8 mouse cellular contexts compared by ENCODE assay signal in genomic region chr8:95141026-95141425, GRCm38 (mm10).
A peak's percentile ranks its signal among the peaks of the same experiment; 100 is the strongest.
DNase-seq lines count a peak whose midpoint lies in the region; ATAC-seq and TF ChIP-seq lines count a peak whose summit lies in the region.

No protein-coding gene starts in this region.

- no peaks in the 10 kb centered on the region for H3K9me3 ChIP-seq in forebrain, embryonic 12.5 days
- H3K9me3 ChIP-seq in forebrain, embryonic 15.5 days: no peaks in the 10 kb centered on the region
- H3K9me3 ChIP-seq in E14TG2a.4 (ENCODE audit: low read length): no peaks in the 10 kb centered on the region
- H3K9me3 ChIP-seq in hindbrain, embryonic 13.5 days: no peaks in the 10 kb centered on the region
- no peaks in the 10 kb centered on the region for H3K9me3 ChIP-seq in lung, postnatal 0 days (ENCODE audit: low read length)

- no peak overlapping the region for H3K27ac ChIP-seq in forebrain, embryonic 12.5 days
- no peak overlapping the region for H3K27ac ChIP-seq in forebrain, embryonic 15.5 days (replicated peaks)
- no peak overlapping the region for H3K27ac ChIP-seq in hindbrain, embryonic 13.5 days
- no peak overlapping the region for H3K27ac ChIP-seq in lung, postnatal 0 days (ENCODE audit: low read length)
- no peak overlapping the region for H3K27ac ChIP-seq in cerebellum, adult 2 months (ENCODE audit: insufficient read depth, low read length)

- H3K4me1 ChIP-seq in forebrain, embryonic 12.5 days: peaks cover 46% of the 10 kb centered on the region
- peaks cover 45% of the 10 kb centered on the region for H3K4me1 ChIP-seq in forebrain, embryonic 15.5 days
- H3K4me1 ChIP-seq in E14TG2a.4 (replicated peaks; ENCODE audit: low read depth, low read length): peaks cover 92% of the 10 kb centered on the region
- H3K4me1 ChIP-seq in hindbrain, embryonic 13.5 days (replicated peaks): peaks cover 63% of the 10 kb centered on the region
- H3K4me1 ChIP-seq in lung, postnatal 0 days (ENCODE audit: insufficient read depth, low read depth, low read length): peaks cover 35% of the 10 kb centered on the region
- H3K4me1 ChIP-seq in cerebellum, adult 2 months (ENCODE audit: control insufficient read depth, insufficient read depth, low read length): peaks cover 9% of the 10 kb centered on the region

- no peak overlapping the region for H3K4me3 ChIP-seq in forebrain, embryonic 12.5 days (replicated peaks)
- no peak overlapping the region for H3K4me3 ChIP-seq in forebrain, embryonic 15.5 days
- peak overlapping the region; percentile 86 for H3K4me3 ChIP-seq in E14TG2a.4 (replicated peaks; ENCODE audit: low read length)
- 0 out of 2 replicates have a peak overlapping the region, but pooled peaks have one; percentile 75 for H3K4me3 ChIP-seq in hindbrain, embryonic 13.5 days
- H3K4me3 ChIP-seq in lung, postnatal 0 days (ENCODE audit: low read depth, low read length): no peak overlapping the region
- no peak overlapping the region for H3K4me3 ChIP-seq in cerebellum, adult 2 months (replicated peaks; ENCODE audit: insufficient read depth, low read depth, low read length)

- no peak overlapping the region for H3K9ac ChIP-seq in forebrain, embryonic 12.5 days
- H3K9ac ChIP-seq in forebrain, embryonic 15.5 days (replicated peaks): no peak overlapping the region
- peak overlapping the region; percentile 94 for H3K9ac ChIP-seq in hindbrain, embryonic 13.5 days
- H3K9ac ChIP-seq in lung, postnatal 0 days (replicated peaks; ENCODE audit: low read depth): no peak overlapping the region

- ATAC-seq in forebrain, embryonic 12.5 days (ENCODE audit: low FRiP score): no peak
- no peak for ATAC-seq in forebrain, embryonic 15.5 days (replicated peaks)
- ATAC-seq in hindbrain, embryonic 13.5 days (ENCODE audit: low FRiP score): no peak
- ATAC-seq in lung, postnatal 0 days: no peak

- H3K4me2 ChIP-seq in forebrain, embryonic 12.5 days: peak overlapping the region; percentile 99; the same call in 1 of the 2 replicates
- no peak overlapping the region for H3K4me2 ChIP-seq in forebrain, embryonic 15.5 days (replicated peaks)
- peak overlapping the region; percentile 95 for H3K4me2 ChIP-seq in hindbrain, embryonic 13.5 days
- H3K4me2 ChIP-seq in lung, postnatal 0 days (replicated peaks; ENCODE audit: low read depth, low read length): peak overlapping the region; percentile 99

- no peaks in the 10 kb centered on the region for H3K36me3 ChIP-seq in forebrain, embryonic 12.5 days (replicated peaks)
- H3K36me3 ChIP-seq in forebrain, embryonic 15.5 days: no peaks in the 10 kb centered on the region
- 0 out of 2 replicates have a peak, but pooled peaks cover 3% of the 10 kb centered on the region for H3K36me3 ChIP-seq in E14TG2a.4 (ENCODE audit: insufficient read depth, low read length)
- no peaks in the 10 kb centered on the region for H3K36me3 ChIP-seq in hindbrain, embryonic 13.5 days
- 0 out of 2 replicates have a peak, but pooled peaks cover 3% of the 10 kb centered on the region for H3K36me3 ChIP-seq in lung, postnatal 0 days (ENCODE audit: insufficient read depth, low read length)

- no peak for TF ChIP-seq EP300 in lung, postnatal 0 days (IDR thresholded peaks at IDR 0.05)

- no peak for TF ChIP-seq CTCF in E14TG2a.4 (conservative IDR thresholded peaks at IDR 0.05; ENCODE audit: low read length)
- no peak for TF ChIP-seq CTCF in lung, postnatal 0 days (IDR thresholded peaks at IDR 0.05)
- no peak for TF ChIP-seq CTCF in cerebellum, adult 2 months (IDR thresholded peaks at IDR 0.05; ENCODE audit: borderline replicate concordance, insufficient read depth, low read depth, low read length)

- WGBS in forebrain, embryonic 12.5 days: 77% methylated on average over 1 of the region's 1 CpGs
- 95% methylated on average over 1 of the region's 1 CpGs for WGBS in forebrain, embryonic 15.5 days
- WGBS in hindbrain, embryonic 13.5 days: 70% methylated on average over 1 of the region's 1 CpGs
- 62% methylated on average over 1 of the region's 1 CpGs for WGBS in lung, postnatal 0 days
- 100% methylated on average over 1 of the region's 1 CpGs for WGBS in cerebellum, adult 2 months

- peak; percentile 21 for DNase-seq in lung, postnatal 0 days (ENCODE audit: low spot score)
- DNase-seq in cerebellum, adult 2 months: no peak
- DNase-seq in urinary bladder, adult 18-20 months (ENCODE audit: low spot score in 2 of 2): no peak
- DNase-seq in left cerebral cortex, postnatal 4 days: no peak

- H3K27me3 ChIP-seq in forebrain, embryonic 12.5 days: peaks cover 75% of the 10 kb centered on the region
- H3K27me3 ChIP-seq in forebrain, embryonic 15.5 days: peaks cover 19% of the 10 kb centered on the region; the same call in 1 of the 2 replicates
- H3K27me3 ChIP-seq in E14TG2a.4 (ENCODE audit: insufficient read depth, low read length): peaks cover 10% of the 10 kb centered on the region
- H3K27me3 ChIP-seq in hindbrain, embryonic 13.5 days: peaks cover 53% of the 10 kb centered on the region
- H3K27me3 ChIP-seq in lung, postnatal 0 days (replicated peaks; ENCODE audit: insufficient read depth, low read length): no peaks in the 10 kb centered on the region
- H3K27me3 ChIP-seq in cerebellum, adult 2 months (ENCODE audit: control insufficient read depth, insufficient read depth, low read length): no peaks in the 10 kb centered on the region

- intact Hi-C loops in left cerebral cortex, postnatal 4 days (cut with DNase I): no loop called here

- TF ChIP-seq POLR2A in cerebellum, adult 2 months (IDR thresholded peaks at IDR 0.05; ENCODE audit: borderline replicate concordance, insufficient read depth, low read length): no peak

Comparison
In these comparisons a context has a peak if more than half of its experiments do, and no peak if none do; other contexts are left out.
1. H3K4me3 ChIP-seq: peak in E14TG2a.4 (single experiment) and hindbrain, embryonic 13.5 days (single experiment); none in forebrain, embryonic 12.5 days (single experiment), forebrain, embryonic 15.5 days (single experiment), lung, postnatal 0 days (single experiment) and cerebellum, adult 2 months (single experiment).